Mouse (Mus musculus) MEL (cell line): ENCODE data around the gene Plekhg2.

ENCODE experiments used
- EP300 ChIP-seq, 2 experiments: IDR thresholded peaks; 2 replicates each; pipeline ENCODE4 v1.6.1; 2011; ENCODE audit warnings: improper control_type of control experiment in 2 of 2, low read length in 2 of 2, low read depth in 1 of 2, mild to moderate bottlenecking in 1 of 2
- KAT2A ChIP-seq: conservative IDR thresholded peaks from 2 replicates; pipeline ENCODE4 v1.6.1; 2012; ENCODE audit warnings: low read depth, low read length, improper control_type of control experiment, inconsistent platforms
- POLR2A ChIP-seq, 2 experiments: IDR thresholded peaks; 2 replicates each; pipeline ENCODE4 v1.6.1; 2011 to 2012; ENCODE audit warnings: low read length in 2 of 2, mild to moderate bottlenecking in 2 of 2, control low read depth in 1 of 2, improper control_type of control experiment in 1 of 2, low read depth in 1 of 2, moderate library complexity in 1 of 2; ENCODE audit not compliant: control insufficient read depth in 1 of 2, insufficient read depth in 1 of 2, poor library complexity in 1 of 2

DNA sequence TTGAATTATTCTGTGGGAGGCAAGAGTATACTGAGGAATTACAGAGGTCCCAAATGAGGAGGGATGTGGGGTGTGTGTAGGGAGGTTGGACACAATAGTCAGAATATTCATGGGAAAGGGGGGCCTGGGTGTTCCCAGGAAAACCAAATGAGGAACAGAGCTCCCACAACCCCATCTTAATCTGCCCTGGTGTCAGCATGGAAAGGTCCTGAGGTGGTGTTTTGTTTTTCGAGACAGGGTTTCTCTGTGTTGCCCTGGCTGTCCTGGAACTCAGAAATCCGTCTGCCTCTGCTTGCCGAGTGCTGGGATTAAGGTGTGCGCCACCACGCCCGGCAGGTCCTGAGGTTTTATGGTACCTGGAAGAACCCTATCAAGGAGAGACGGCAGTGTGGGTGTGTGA, 14.0 kb downstream of the Plekhg2 start:
- TF ChIP-seq POLR2A (IDR thresholded peaks at IDR 0.05; ENCODE audit: control insufficient read depth in 1 of 2, insufficient read depth in 1 of 2, low read depth in 1 of 2, low read length in 2 of 2, poor library complexity in 1 of 2): no peak
- TF ChIP-seq EP300 (IDR thresholded peaks at IDR 0.05; ENCODE audit: low read depth in 1 of 2, low read length in 2 of 2): no peak
- no peak for TF ChIP-seq KAT2A
